Mouse (Mus musculus): ENCODE results near the gene Rasal2.

The Rasal2 gene

DNA sequence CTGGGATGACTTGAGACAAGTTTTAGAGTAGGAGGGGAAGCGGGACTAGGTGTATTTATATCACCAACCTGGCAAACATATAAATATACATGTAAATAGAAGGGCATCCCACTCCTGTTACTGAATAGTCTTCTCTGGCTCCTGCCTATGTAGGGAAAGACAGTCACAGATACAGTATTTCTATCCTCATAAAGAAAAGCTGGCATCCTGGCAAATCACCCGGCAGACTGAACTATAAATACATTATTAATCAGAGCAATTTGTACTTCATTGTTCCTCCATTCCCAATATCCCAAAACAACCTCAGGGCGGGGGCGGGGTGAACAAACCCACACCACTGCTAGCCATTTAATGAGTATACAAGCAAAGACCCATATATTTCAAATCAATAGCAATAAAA lies 26.7 kb upstream of the Rasal2 start:
- DNase-seq: no peak

DNA sequence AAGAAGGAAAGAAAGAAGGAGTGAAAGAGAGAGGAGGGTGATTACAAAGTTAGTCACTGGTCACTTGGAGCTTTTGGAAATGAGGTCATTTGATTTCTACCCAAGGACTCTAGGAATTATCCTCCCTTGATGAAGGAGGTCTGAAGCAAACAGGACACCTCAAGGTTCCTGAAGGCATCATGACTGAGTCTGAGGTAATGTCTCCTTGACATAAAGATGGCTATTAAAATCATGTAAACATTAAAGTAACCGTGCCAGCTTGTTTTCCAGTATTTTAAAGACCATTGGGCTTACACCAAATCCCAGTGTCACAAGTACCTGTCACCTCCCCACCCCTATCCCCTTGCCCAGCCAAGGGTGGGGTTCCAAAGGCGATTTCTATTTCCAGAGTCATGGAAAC lies 25.9 kb upstream of the Rasal2 start:
- no peak for DNase-seq

DNA sequence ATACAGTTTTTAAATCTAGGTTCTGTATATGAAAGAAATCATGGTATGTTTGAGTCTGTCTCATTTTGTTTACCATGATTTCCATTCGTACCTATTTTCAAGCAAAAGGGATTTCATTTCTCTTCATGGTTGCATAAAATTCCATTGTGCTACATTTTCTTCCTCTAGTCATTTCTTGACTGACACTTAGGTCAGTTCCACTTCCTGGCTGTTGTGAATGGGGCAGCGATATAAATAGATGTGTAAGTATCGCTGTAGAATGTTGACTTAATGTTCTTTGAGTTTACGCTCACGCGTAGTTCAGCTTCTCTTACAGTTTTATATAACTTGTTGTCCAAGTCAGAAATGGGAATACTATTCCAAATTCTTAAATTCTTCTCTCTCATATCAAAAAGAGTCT lies 23.5 kb upstream of the Rasal2 start:
- DNase-seq: no peak

DNA sequence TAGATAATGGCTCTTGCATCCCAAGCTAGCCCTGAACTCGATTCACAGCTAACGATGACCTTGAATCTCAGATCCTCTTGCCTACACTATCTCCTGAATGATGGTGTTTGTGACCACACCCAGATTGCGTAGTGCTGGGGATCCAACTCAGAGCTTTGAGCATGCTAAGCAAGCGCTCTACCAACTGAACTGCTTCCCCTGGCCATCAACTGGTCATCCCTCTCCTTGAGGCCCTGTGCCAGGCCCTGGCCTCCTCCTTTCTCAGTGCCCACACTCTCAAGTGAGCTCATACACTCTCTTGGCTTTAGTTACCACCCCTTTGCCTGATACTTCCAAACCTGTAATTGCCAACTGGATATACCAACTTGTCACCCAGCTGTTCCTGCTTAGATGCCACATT lies 22.0 kb upstream of the Rasal2 start:
- DNase-seq: no peak

DNA sequence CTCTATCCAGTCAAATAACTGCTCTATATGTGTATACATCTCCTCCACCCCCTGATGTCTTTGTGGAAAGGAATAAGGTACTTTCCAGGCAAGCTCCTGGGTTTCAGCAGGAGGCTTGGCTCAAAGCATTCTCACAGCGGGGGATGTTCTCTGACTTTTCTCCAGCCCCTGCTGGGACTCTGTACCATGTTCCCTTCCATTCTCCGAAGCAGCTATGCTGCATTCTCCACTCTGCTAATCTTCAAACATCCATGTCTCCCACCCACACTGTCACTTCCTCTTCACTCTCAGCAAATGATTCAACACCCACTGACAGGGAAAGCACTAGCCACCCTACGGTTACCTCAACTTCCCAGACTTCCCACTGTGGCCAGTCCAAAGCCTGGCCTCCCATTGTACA lies 20.9 kb upstream of the Rasal2 start:
- no peak for DNase-seq

DNA sequence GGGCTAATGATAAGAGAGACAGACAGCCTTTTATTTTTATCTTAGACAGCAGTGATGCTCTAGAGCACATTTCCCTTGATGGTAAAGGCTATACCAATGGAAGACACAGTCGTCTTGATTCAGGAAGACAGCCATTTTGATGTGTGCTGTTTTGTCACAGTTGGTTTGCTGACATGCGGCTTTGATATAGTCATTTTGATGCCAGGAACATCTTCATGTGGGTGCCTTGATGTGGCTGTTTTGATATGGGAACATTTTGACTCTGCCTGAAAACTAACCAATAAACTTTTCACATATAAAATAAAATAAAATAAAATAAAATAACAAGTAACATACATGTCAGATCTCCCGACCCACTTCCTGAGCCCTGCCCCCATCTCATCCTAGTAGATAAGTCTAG lies 16.0 kb upstream of the Rasal2 start:
- no peak for DNase-seq

DNA sequence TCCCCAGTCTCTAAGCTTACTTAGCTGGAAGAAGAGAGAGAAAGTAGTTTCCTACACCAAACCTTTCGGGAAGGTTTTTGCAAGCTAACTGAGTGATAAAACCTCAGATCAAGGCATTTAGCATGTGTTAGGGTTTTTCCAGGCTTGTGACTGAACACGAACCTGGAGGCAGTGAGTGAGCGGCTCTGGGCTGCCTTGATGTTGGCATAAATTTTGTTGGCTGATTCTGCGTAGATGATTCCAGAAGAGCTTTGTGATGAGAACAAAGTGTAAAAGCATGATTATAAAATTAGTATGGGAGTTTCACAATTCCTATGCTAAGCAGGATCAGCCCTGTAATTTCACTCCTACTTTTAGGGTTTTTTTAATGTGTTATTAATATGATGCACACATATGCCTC lies 15.2 kb upstream of the Rasal2 start:
- DNase-seq: no peak

DNA sequence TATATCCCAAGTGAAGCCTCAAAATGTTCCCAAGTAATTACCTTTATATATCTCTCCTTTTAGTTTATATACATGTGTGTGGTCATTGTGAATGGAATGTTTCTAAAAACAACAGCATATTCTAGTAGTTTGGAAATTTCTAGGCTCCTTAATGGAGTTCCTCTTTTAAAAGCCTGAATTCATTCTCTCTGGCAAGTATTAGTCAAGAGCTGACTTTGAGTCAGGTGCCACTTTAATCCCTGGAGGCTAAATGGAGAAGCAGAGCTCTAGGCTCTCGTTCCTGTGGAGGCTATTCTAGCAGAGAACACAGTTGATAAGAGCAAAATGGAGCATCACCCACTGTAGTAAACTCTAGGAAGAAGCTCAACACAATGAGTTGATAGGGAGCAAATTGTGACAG lies 14.5 kb upstream of the Rasal2 start:
- DNase-seq: no peak

DNA sequence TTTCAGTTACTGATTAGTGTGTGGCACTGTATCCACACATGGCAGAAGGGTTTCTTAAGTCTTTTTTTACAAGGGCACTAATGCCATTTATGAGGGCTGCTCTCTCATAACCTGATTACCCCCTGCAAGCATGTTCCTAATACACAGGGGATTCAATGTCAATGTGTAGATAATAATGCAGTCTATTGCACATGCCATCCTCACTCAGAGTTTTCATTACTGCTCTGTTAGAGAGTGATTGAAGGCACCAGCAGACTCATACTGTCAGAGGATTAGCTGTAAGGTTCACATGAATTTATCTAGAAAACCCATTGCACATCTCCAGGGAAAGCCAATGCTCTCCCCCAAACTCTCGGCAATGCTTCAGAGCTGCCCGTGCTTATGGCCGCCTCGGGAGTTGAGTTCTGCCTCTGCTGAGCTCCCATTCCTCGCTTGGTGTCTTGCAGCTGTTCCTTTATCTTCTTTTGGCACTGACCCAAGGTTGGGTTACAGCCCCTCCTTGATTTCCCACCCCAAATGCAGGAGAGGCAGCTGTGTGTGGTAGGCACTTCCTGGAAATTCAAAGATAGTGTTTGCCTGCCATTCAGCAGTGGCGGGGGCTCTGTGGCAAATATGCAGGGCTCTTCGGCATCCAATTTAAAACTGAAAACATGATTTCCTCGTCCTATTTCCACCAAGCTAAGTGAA lies 13.5 kb upstream of the Rasal2 start:
- DNase-seq: peak; percentile 24

DNA sequence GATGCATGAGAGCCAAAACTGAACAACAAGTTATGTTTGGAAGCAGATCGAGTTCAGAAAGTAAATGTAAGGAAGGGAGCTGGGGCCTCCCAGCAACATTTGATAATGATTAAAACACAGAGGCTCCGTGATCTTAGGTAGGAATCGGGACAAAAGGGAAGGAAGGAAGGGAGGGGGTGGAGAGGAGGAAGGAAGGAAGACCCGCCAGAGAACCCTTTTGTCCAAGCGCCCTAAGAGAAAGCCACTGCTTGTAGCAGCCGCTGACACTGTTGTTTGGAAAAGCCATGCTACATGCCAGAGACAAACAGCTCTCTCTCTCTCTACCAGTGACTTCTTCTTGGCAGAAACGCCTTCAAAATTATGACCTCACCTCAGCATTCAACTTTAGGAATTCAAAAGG lies 5.5 kb upstream of the Rasal2 start:
- no peak for DNase-seq

DNA sequence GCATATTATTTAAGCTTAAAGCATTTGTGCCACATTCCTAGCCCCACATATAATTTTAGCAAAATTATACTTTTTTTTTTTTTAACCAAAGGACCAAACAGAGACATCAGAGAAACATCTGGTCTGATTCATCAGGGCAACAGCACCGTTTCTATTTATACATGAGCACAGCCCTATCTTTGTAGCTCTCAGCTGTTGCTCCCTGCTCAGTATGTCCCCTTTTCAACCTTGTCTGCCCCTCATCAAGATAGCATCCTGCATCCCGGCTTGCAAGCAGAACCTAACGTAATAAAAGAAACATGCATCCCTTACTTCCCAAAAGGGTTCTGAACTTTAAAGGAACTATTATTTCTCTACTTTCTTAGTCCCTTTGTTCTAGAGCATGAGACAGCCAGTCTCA lies 5.0 kb upstream of the Rasal2 start:
- no peak for DNase-seq

DNA sequence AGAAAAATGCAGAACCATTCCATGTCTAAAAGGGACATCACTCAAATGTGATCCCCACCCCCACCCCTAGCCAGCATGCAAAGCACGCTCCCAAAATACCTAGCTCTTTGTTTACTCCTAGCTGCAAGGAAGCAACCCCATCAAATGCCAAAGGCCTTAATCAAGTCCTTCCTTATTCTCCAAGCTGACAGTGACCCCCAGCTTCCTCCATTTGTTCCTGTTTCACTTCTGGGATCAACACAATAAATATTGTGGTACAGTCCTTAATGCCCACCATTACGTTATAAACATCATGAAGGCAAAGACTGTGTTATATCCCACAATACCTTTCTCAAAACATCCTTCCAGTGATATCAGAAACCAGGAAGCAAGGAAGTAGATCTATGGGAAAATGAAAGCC lies 4.2 kb upstream of the Rasal2 start:
- DNase-seq: no peak

DNA sequence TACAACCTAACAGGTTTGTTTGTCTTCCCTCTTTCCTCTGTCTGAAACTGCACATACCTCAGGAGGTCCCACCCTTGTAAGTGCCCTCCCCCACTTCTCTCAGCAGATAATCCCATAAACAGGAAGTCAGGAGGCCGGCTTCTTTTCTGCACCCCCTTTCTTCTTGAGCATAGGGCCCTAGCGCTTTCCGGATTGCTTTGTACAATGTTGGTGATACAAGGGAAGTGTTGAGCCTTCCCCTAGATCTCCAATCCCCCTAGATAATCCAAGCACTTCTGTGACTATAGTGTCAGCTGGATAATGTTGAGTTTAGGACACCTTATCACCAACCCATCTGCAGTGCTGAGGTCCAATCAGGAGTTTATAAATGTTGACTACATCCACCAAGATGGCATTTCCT lies 3.4 kb upstream of the Rasal2 start:
- no peak for DNase-seq

DNA sequence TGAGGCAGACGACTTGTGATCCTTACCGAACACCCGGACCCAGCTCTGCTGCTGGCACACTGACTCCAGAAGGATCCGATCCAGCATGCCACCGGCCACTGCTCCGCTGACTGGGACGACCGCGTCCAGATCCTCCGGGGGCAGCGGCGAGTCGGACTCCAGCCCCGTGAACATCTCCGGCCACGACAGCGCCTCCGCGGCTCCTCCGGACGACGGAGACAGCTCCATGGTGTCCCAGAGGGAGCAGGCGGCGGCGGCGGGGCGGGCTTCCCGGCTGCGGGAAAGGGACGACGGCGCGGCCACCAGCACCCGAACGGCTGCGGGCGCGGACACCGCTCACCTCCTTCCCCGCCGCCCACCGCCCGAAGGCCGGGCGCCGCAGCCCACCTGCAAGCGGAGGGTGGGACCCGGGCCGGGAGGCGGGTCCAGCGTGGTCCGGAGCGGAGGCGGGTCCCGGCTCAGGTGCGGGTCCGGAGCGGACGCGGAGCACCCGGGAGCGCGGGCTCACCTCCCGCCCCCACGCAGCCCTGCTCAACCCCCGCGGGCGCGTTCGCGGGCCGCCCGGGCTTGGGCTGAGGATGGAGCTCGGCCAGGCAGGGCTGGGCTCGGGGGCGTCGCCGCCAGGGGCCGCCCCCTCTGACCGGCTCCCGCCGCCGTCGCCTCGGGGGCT lies 549 bp downstream of the Rasal2 start:
- peak; percentile 56 for DNase-seq

DNA sequence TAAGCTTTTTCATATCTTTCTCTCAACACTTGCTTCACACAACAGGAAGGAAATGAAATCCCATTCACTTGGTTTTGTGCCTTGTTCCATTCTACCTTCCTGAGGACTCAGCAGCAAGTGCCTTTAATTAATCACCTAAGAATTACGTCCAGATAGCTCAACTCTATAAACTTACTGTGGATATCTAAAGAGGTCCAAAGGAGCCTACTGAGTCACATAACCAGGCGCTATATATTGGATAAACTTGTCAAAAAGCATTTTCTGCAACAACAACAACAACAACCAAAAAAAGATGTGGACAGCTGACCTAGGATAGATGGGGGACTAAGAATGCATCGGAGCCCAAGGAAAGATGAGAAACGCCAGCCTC lies 1.1 kb downstream of the Rasal2 start:
- DNase-seq: no peak

DNA sequence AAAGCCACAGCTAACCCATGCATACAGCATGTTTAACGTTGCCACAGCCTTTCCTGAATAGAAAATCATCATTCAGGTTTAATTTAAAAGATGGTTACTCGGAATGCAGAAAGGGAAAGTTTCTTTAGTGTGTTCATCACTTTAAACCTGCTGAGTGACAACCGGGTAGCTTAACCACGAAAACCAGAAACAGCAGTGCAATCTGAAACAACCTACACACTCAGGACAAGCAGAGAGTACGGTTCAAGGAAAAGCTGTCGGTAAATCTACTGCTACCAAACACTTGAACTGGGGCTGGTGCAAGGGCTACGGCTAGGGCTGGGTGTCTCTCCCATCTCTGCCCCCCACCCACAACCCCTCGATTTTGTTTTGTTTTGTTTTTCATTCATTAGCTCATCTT lies 1.5 kb downstream of the Rasal2 start:
- no peak for DNase-seq

DNA sequence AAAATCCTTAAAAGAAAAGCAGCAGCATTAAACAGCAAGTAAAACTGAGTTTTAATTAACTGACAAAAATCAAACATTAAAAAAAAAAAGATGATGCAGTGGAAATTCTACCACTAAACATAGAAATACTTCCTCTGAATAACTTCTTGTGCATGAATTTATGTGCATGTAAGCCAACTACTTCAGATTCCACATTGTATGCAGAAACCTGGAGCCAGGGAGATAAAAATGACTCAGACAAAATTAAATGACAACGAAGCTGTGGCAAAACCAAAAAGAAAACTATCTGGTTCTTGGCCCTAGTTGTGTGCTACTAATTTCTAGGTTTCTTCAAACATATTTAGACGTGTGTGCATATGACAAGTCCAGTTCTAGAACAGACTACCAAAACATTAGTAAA lies 2.7 kb downstream of the Rasal2 start:
- no peak for DNase-seq

DNA sequence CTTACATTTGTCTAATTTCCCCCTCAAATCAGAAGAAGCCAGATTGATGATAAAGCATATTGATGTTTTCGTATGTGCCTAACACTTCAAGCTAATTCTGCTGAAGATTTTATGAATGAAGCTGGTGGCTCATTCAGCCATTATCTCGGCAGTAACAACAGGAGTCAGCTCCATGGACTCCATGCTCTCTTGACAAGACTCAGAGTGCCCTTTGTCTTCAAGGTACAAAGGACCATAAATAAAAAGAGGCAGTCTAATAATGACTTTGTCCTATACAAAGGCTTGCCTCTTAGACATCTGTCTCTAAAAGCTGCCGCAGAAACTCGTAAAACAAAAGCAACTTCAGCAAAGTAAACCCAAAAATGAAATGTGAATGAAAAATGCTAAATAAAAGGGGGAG lies 24.4 kb downstream of the Rasal2 start:
- DNase-seq: no peak

DNA sequence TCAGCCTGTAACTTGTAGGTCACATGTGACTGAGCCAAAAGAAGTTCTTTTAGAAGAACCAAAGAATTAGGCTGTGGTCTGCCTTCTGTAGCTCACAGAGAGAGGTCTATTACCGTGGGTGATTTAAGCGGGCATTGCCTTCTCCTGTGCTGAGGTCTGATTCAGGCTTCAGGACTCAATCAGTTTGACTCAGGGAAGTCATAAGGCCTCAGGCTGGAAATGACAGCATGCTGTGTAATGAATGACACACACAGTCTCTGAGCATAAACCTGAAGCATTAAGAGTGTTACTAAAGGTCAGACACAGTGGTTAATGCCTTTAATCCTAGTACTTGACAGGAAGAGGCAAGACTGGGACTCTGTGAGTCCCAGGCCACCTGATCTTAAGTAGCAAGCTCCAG lies 31.7 kb downstream of the Rasal2 start:
- DNase-seq: no peak

DNA sequence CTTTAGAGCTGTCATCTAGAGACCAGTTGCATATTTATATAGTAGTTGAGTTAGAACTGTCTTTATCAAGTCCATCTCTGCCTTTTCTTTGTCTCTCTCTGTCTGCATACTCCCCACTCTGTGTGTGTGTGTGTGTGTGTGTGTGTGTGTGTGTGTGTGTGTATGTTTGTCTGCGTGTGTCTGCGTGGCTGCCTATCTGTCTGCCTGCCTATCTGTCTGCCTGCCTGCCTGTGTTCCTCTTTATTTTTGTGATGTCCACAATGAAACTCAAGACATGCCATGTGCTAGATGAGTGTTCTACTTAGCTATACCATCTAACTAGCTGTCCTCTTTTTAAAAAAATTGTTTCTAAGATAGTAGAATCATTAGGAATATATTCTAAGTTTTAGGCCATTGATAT lies 42.0 kb downstream of the Rasal2 start:
- no peak for DNase-seq

DNA sequence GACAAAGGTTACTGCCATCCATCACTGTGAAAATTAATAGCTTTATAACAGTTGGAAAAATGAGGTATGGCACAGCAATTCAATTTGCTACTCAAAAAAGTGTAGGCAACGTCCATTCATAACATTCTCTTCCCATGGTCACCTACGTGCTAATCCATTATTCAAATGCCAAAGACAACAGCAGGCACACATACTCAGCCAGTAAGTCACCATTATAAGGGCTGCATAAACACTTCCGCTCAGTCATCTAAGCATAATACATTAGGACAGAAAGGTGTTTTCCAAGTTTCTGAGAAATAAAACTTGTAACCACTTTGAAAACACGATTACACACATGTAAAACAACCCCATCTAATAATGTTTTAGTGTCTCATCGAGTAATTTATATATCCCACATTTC lies 44.1 kb downstream of the Rasal2 start:
- no peak for DNase-seq

DNA sequence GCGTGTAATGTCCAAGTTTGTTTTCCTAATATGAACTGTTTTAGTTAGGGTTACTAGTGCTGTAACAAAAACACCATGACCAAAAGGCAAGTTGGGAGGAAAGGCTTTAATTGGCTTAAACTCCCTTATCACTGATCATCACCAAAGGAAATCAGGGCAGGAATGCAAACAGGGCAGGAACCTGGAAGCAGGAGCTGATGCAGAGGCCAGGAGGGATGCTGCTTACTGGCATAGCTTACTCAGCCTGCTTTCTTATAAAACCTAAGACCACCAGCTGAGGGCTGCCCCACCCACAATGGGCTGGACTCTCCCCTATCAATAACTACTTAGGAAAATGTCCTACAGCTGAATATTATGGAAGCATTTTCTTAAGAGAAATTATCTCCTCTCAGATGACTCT lies 65.7 kb downstream of the Rasal2 start:
- no peak for DNase-seq

DNA sequence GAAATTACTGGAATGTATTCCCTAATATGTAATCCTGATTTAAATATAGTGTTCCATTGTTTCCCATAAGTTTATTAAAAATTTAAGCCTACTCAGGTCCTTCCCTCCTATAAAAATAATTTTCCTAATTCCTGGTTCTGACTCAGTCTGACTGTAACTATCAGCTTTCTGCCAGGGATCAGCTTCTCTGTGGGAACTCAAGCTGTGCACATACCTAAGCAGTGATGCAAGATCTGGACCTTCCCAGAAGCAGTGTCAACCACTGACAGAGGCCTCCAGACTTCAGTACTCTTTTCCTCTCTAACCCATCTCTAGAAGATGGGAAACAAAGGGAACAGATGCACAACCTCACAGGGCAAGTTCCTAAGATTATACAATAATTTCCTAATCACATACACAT lies 68.9 kb downstream of the Rasal2 start:
- DNase-seq: no peak

DNA sequence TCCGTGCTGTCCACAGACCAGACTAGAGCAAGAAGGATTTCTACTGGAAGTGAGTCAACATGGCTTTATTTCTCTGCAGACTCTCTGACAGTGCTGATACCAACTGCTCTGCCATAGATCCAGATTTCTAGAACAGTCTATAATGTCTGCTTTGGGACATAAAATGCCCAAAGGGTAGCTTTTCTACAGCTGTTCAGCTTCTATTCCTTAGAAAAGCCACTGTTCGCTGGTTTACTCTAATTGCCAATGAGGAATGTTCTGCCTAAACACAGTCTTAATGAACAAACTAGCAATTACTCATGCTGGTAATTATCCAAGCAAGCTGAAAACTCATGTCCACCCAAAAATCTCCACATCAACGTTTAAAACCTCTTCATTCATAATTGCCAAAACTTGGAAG lies 77.6 kb downstream of the Rasal2 start:
- no peak for DNase-seq

DNA sequence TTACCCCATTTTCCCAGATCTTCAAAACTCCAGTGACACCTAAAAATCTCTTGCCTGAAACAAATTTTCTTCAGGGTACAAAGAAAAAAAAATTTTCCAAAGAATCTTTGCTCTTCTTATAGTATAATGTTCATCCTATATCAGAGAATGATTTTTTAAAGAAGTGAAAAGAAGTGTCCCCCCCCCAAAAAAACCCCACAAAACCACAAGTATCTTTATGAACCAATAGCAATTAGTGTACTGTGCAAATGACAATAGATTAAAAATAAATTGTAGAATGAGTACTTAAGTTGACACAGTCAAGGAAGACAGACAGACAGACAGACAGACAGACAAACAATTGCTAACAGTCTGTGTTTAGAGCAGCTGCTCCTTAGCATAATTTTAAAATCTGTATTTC lies 84.3 kb downstream of the Rasal2 start:
- no peak for DNase-seq
